Mouse (Mus musculus) embryonic fibroblast, embryonic 13.5 days (primary cell): ENCODE data around the gene Rps26.

Source experiments
- CTCF ChIP-seq: IDR thresholded peaks from 2 replicates; pipeline ENCODE4 v1.5.1; 2011; ENCODE audit warnings: mild to moderate bottlenecking, control low read depth, low read length, moderate library complexity, borderline replicate concordance; ENCODE audit not compliant: insufficient read depth
- POLR2A ChIP-seq: IDR thresholded peaks from 2 replicates; pipeline ENCODE4 v1.6.1; 2011; ENCODE audit warnings: low read depth, mild to moderate bottlenecking, control low read depth, low read length, moderate library complexity

DNA sequence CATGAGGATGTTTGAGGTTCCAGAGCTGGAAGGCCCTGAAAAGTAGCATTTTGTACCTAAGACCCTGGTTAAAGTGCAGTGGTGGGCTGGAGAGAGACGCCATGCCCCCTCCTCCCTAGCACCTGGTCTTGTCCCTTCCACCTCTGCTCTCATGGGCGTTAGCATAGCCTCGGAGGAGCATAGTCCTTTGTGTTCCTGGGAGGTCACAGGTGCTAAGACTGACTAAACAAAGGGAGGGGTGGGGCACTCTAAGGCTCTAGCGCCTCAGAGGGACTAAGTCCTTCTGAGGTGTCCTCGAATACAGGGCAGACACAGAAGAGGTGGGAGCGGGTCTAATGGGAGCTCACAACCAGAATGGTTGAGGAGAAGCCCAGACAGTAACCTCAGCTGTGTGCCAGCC, 5.0 kb upstream of the Rps26 start:
- no peak for TF ChIP-seq CTCF
- TF ChIP-seq POLR2A = no peak
